Mouse (Mus musculus): ENCODE results near the gene Twnk.
A peak's percentile ranks its signal among the peaks of the same experiment; 100 is the strongest.
"Not testable (repeated sequence)": the region's sequence is repeated elsewhere in the genome, so short reads cannot be mapped to it uniquely, and the experiment has no call there.

Gene Twnk

GRCm38 (mm10) chr19:45025937-45026568 is 20.6 kb downstream of the Twnk start:
- peak in 1 of 2 experiments; percentile 6 for DNase-seq

GRCm38 (mm10) chr19:45026958-45027670 is 21.7 kb downstream of the Twnk start:
- DNase-seq, result no peak

DNA sequence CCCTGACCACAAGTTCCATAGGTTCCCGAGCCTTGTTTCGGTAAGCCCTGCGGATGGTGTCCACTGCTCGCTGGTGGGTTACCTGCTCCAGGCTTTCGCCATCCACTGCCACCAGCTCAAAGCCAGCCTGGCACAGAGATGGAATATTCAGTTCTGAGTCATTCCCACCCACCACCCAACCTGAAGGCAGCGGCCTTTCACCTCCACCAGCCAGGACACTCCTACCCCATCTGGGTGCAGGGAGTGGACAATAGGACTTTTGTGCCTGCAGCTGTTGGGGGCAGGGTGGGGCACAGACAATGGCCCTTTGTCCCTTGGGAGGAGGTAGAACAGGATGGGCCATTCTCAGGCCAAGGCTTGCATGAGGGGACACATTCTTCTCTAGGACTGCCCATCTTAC is 22.4 kb downstream of the Twnk start:
- peak in 1 of 2 experiments; percentile 14 for DNase-seq

DNA sequence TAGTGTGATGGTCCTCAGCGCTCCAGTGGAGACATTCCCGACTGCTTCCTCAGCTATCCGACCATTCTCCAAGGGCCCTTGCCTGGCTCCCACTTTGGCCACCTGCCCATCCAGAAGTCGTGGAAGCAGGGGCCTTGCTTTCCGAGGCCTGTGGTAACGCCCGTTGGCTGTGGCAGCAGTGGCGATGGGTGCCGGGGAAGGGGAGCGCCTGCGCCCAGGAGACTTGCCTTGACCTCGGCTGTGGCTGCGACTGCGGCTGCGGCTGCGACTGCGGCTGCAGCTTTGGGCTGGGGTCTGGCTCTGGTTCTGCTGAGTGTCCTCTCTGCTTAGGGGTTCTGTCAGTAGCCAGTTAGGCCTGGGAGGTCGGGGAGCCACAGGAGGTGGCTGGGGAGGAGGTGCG is 23.3 kb downstream of the Twnk start:
- DNase-seq, result peak in 1 of 2 experiments; percentile 24

DNA sequence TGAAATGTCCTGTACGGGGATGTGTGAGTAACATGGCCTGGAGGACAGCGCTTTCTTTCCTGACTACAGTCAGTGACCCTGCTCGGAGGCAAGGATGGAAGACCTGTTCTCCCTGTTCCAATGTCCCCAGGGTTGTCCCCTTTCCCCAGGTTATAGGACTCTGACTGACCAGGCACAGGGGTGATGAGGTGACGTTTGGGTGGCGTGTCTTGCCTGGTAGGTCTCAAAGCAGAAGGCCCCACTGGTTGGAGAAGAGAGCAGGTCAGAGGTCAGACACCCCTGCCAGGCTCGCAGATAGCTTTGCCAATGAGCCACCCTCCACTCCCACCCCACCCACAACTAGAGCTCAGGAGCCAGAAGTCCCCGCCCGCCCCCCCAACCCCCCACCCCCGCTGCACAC is 24.1 kb downstream of the Twnk start:
- DNase-seq, result peak in 1 of 2 experiments; percentile 27

DNA sequence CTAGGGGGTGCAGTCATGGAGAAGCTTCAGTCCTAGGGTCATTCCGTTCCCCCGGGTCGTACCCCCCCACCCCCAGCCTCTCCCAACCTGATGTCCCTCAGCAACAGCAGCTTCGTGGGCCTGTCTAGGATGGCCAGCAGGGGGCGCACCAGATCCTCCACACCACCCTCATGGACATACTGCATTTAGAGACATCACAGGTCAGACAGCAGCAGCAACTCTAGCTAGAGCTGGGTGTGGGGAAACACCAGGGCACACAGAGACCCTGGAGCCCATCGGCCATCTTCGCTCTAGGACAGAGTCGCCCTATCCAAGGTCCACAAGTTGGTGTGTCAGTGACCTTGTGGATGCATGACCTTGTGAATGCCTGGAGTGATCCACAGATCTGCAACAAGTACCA is 24.6 kb downstream of the Twnk start:
- peak; percentile 83 to 88 for DNase-seq

- peak; percentile 93 to 95 for DNase-seq
These were observed 25.6 kb downstream of the Twnk start for GRCm38 (mm10) chr19:45030746-45031693.

DNA sequence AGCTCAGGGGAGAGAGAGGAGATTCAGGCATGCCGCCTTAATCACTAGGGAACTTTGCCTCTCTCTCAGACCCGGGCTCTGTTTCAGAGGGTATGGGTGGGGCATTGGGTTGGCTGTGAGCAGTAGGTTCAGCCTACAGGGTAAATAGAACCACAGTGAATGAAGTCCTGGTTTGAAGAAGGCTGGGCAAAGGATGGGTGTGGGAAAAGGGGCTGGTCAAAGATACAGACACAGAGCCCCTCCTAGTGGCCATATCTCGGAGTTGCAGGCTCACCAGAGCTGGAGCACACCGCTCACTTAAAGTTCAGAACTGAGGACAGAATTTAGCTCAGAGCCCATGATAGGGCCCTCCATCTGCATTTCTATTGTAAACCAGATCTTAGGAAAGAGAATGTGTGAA is 26.3 kb downstream of the Twnk start:
- peak; percentile 91 to 95 for DNase-seq

GRCm38 (mm10) chr19:45032570-45033332 is 27.3 kb downstream of the Twnk start:
- DNase-seq, result peak; percentile 70 to 72

DNA sequence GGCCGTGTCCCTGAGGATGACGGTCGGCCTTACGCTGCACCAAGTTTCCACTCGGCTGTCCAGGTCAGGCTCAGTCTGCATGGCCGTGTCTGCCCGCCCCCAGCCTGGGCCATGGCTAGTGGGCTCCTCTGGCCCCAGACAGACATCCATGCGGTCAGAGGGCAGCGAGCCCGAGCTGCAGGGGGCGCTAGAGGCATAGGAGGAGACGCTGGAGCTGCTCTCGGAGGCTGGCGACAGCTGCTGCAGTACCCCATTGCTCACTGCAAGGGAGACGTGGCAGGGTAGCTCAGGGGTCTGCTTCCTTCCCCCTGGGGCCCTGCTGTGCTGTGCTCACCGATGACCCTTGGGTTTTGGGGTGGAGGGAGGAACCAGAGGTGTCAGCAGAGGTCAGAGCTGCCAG is 31.4 kb downstream of the Twnk start:
- DNase-seq, result peak; percentile 76

GRCm38 (mm10) chr19:45038198-45038597 is 32.7 kb downstream of the Twnk start:
- not testable (repeated sequence) for DNase-seq

GRCm38 (mm10) chr19:45040214-45040613 is 34.8 kb downstream of the Twnk start:
- no peak for DNase-seq

GRCm38 (mm10) chr19:45044389-45044927 is 39.0 kb downstream of the Twnk start:
- DNase-seq, result no peak

DNA sequence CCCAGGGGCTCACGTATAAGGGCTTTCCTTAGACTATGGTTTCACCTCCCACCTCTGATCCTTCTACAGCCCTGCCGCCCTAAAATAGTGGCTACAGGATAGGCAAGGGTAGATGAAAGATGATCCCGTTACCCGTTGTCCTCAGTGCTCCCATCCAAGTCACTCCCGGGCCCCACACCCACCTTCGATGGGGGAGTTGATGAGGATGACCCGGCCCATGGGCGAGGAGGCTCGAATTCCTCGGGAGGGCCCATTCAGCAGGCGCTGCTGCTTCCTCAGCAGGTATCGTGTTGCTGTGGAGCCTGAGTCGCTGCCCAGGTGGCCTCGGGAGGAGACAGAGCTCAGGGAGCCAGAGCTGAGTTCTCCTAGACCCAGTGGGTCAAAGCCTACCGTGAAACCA is 39.8 kb downstream of the Twnk start:
- peak in 1 of 2 experiments; percentile 22 for DNase-seq

- no peak for DNase-seq
These were observed 40.2 kb downstream of the Twnk start, which contains the start of gene Pdzd7 for GRCm38 (mm10) chr19:45045651-45046050. Gene Pdzd7 (minus strand): TSS chr19:45045717.

- DNase-seq, result peak; percentile 93 to 95
These were observed 41.3 kb downstream of the Twnk start for GRCm38 (mm10) chr19:45046523-45047321.

GRCm38 (mm10) chr19:45047417-45047934 is 42.0 kb downstream of the Twnk start, which contains the start of gene Sfxn3:
Gene Sfxn3 (plus strand): TSS chr19:45047503.
- DNase-seq, result peak; percentile 98 to 99

DNA sequence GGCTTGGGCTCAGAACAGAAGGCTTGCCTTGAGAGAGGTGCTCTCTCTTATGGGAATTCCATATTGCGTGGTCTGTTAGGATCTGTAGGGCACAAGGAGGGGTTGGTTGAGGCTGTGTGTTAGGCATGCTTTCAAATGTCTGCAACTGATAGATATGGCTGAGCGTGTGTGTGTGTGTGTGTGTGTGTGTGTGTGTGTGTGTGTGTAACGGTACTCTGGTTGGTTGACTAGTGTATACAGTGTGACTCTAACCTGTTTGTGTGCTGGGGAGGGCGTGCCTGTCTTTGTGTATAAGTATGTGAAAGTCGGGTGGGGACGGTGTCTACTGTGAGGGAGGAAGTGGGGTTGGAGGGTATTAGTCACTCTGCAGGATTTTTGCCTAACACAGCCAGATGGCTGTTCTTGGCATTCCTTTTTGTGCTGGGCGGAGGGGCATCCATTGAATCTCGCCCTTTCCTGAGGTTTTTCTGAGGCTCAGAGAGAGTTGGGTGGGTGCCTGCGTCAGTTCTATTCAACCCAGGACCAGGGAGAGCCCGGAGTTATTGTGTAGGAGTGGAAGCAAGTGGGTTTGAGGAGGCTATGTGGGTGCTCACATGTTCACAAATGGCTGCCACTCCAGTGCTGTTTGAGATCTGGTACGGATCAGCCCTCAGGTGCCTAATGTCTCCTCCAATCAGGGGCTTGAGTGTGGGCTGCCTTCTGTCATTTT is 42.6 kb downstream of the Twnk start:
- peak; percentile 75 to 76 for DNase-seq

- DNase-seq, result peak in 1 of 2 experiments; percentile 16
These were observed 43.3 kb downstream of the Twnk start for GRCm38 (mm10) chr19:45048644-45049365.
